In genomic region chr2:163939522-163939921, GRCm38 (mm10) we compare ENCODE assay signal across 8 mouse cellular contexts. TPM values are rescaled to one million over a fixed set of nuclear protein-coding genes. Genes with fewer than 3 reads are reported as not detected.
DNase-seq lines count a peak whose midpoint lies in the region; ATAC-seq and TF ChIP-seq lines count a peak whose summit lies in the region.
"Had no signal": no experiment of that assay in that cellular context is flagged by ENCODE, and none has a peak within 500 bp of the region (broad histone marks: within the 10 kb centered on the region; RNA-seq: fewer than 3 reads in every experiment).

No protein-coding gene starts in this region.

- TF ChIP-seq POLR2A in CH12.LX (IDR thresholded peaks at IDR 0.05; ENCODE audit: low read depth, low read length): no peak

- no peaks in the 10 kb centered on the region for H3K79me2 ChIP-seq in CH12.LX (replicated peaks; ENCODE audit: control insufficient read depth, extremely low read depth, insufficient read depth, poor library complexity, severe bottlenecking)

- 47% methylated on average over 8 of the region's 8 CpGs for WGBS in forebrain, embryonic 11.5 days

- ATAC-seq in frontal cortex, adult (ENCODE audit: low TSS enrichment): peak; percentile 99
- no peak for ATAC-seq in megakaryocyte-erythroid progenitor cell, adult 5-6 weeks (replicated peaks; ENCODE audit: low FRiP score, low TSS enrichment, poor library complexity, severe bottlenecking)
- no peak for ATAC-seq in forebrain, embryonic 11.5 days (replicated peaks; ENCODE audit: low FRiP score)

- TF ChIP-seq RAD21 in CH12.LX (IDR thresholded peaks at IDR 0.05; ENCODE audit: low read depth, low read length): no peak

- H3K9ac ChIP-seq in CH12.LX (ENCODE audit: insufficient read depth, low read depth): no peak overlapping the region
- no peak overlapping the region for H3K9ac ChIP-seq in forebrain, embryonic 11.5 days (ENCODE audit: low read length)
- H3K9ac ChIP-seq: lung, embryonic 15.5 days had no signal

- in situ Hi-C loops in CH12.LX (cut with MboI; ENCODE audit: low pct_ligation_motif_present, low pct_unique_long_range_greater_than_20kb, low sequenced_read_pairs): no loop called here

- no peaks in the 10 kb centered on the region for H3K9me3 ChIP-seq in CH12.LX (replicated peaks; ENCODE audit: low read length)
- no peaks in the 10 kb centered on the region for H3K9me3 ChIP-seq in forebrain, embryonic 11.5 days (ENCODE audit: control insufficient read depth, low read length)
- H3K9me3 ChIP-seq: lung, embryonic 15.5 days had no signal

- DNase-seq in CH12.LX (ENCODE audit: extremely low read depth): peak; percentile 40
- peak; percentile 59 to 72 for DNase-seq in adrenal gland, adult 18-20 months (ENCODE audit: low spot score in 2 of 2)
- DNase-seq in heart, postnatal 14 days: peak; percentile 56 to 74
- no peak for DNase-seq in T-cell, adult 2 months (ENCODE audit: low spot score)
- DNase-seq in forebrain, embryonic 11.5 days (ENCODE audit: low spot score): no peak

- intact Hi-C loops in heart, postnatal 14 days (cut with DNase I): no loop called here

- TF ChIP-seq CTCF in CH12.LX (conservative IDR thresholded peaks at IDR 0.05 in 1 of 2, IDR thresholded peaks at IDR 0.05 in 1 of 2; ENCODE audit: low read depth in 2 of 2, low read length in 2 of 2): no peak

- H3K4me1 ChIP-seq in CH12.LX (ENCODE audit: control insufficient read depth in 1 of 2, insufficient read depth in 2 of 2): peaks cover 0 to 2% of the 10 kb centered on the region in 2 experiments; a peak in 1 of 4 replicates
- H3K4me1 ChIP-seq in forebrain, embryonic 11.5 days (replicated peaks; ENCODE audit: control insufficient read depth, insufficient read depth, low read length): no peaks in the 10 kb centered on the region
- H3K4me1 ChIP-seq: lung, embryonic 15.5 days had no signal

- no peak overlapping the region for H3K4me3 ChIP-seq in CH12.LX (replicated peaks in 1 of 3; ENCODE audit: low read depth in 2 of 3, low read length in 2 of 3, poor library complexity in 1 of 3)
- no peak overlapping the region for H3K4me3 ChIP-seq in forebrain, embryonic 11.5 days (ENCODE audit: low read depth, low read length)
- H3K4me3 ChIP-seq: lung, embryonic 15.5 days had no signal

- H3K27me3 ChIP-seq in CH12.LX (replicated peaks): peaks cover 74% of the 10 kb centered on the region
- H3K27me3 ChIP-seq in forebrain, embryonic 11.5 days (ENCODE audit: control insufficient read depth, insufficient read depth, low read length): no peaks in the 10 kb centered on the region
- H3K27me3 ChIP-seq: lung, embryonic 15.5 days had no signal

- H3K27ac ChIP-seq in CH12.LX (ENCODE audit: insufficient read depth, low read depth): no peak overlapping the region
- H3K27ac ChIP-seq in forebrain, embryonic 11.5 days (ENCODE audit: low read depth, low read length): no peak overlapping the region
- H3K27ac ChIP-seq: lung, embryonic 15.5 days had no signal

- peak overlapping the region; percentile 29; the same call in 1 of the 2 replicates for H3K4me2 ChIP-seq in CH12.LX (ENCODE audit: insufficient read depth, low read depth, poor library complexity, severe bottlenecking)
- H3K4me2 ChIP-seq in forebrain, embryonic 11.5 days (ENCODE audit: low read depth, low read length, severe bottlenecking): no peak overlapping the region
- H3K4me2 ChIP-seq: lung, embryonic 15.5 days had no signal

- TF ChIP-seq EP300 in CH12.LX (IDR thresholded peaks at IDR 0.05; ENCODE audit: low read length): no peak

- no peaks in the 10 kb centered on the region for H3K36me3 ChIP-seq in CH12.LX (replicated peaks in 1 of 2; ENCODE audit: control insufficient read depth in 1 of 2, insufficient read depth in 1 of 2, low read length in 1 of 2)
- H3K36me3 ChIP-seq in forebrain, embryonic 11.5 days (ENCODE audit: control insufficient read depth, insufficient read depth, low read length): no peaks in the 10 kb centered on the region
- H3K36me3 ChIP-seq: lung, embryonic 15.5 days had no signal

- dilution Hi-C loops in CH12.LX (cut with MboI; ENCODE audit: extremely low pct_ligation_motif_present, extremely low pct_unique_long_range_greater_than_20kb, low sequenced_read_pairs): no loop called here

TF ChIP-seq in CH12.LX, 34 proteins besides CTCF, POLR2A, EP300 and RAD21:
- TF ChIP-seq MAZ (IDR thresholded peaks at IDR 0.05; ENCODE audit: low read depth, low read length): no peak
- peak; percentile 21; the same call in 1 of the 2 replicates for TF ChIP-seq ZNF384 (IDR thresholded peaks at IDR 0.05; ENCODE audit: low read depth, low read length)
TF ChIP-seq in CH12.LX: peak in this region for 1.

RNA-seq across cellular contexts. Expression of gene Rims4, which starts 21.0 kb away (rescaled TPM):
- not detected in 2 replicates for total RNA-seq in CH12.LX (2012; rRNA removed)
- not detected in 2 replicates for total RNA-seq in CH12.LX (2014; rRNA removed)
- polyA plus RNA-seq in CH12.LX (2012; ENCODE audit: insufficient read length, low read depth): not detected in 2 replicates
- 100 to 1,000 TPM in 1 of 2 experiments, 10 to 100 TPM in 1; 90.5 to 234 TPM for total RNA-seq in adrenal gland, adult 18-20 months (2021)
- under 1 TPM; 0.10 to 0.15 TPM for total RNA-seq in heart, postnatal 14 days (2021)
- not detected in 2 replicates for total RNA-seq in megakaryocyte-erythroid progenitor cell, adult 5-6 weeks (2014; fragmentation: Nextera tagmentation)
- total RNA-seq in megakaryocyte-erythroid progenitor cell, adult 5-6 weeks (2017): not detected in 2 replicates
- 0.98 and 1.2 TPM in 2 replicates for polyA plus RNA-seq in forebrain, embryonic 11.5 days (2014; fragmentation: Nextera tagmentation; extraction: Ambion mirVana)

RNA-seq across cellular contexts. Expression of gene Ywhab, which starts 55.2 kb away (rescaled TPM):
- total RNA-seq in CH12.LX (2012; rRNA removed) (41.6 and 51.7 TPM in 2 replicates), CH12.LX (2014; rRNA removed) (57.1 and 59.8 TPM in 2 replicates)
- 157 and 159 TPM in 2 replicates for polyA plus RNA-seq in CH12.LX (2012; ENCODE audit: insufficient read length, low read depth)
- total RNA-seq in adrenal gland, adult 18-20 months (2021): 100 to 1,000 TPM; 252 to 298 TPM
- total RNA-seq in heart, postnatal 14 days (2021): 10 to 100 TPM; 93.5 to 98.0 TPM
- total RNA-seq in megakaryocyte-erythroid progenitor cell, adult 5-6 weeks (2014; fragmentation: Nextera tagmentation): 111 and 112 TPM in 2 replicates
- total RNA-seq in megakaryocyte-erythroid progenitor cell, adult 5-6 weeks (2017): 54.1 and 60.2 TPM in 2 replicates
- polyA plus RNA-seq in forebrain, embryonic 11.5 days (2014; fragmentation: Nextera tagmentation; extraction: Ambion mirVana): 316 and 330 TPM in 2 replicates

Comparison
In these comparisons a context has a peak if more than half of its experiments do, and no peak if none do; other contexts are left out.
1. DNase-seq: peak in CH12.LX (single experiment), adrenal gland, adult 18-20 months (2 of 2) and heart, postnatal 14 days (2 of 2); none in T-cell, adult 2 months (single experiment) and forebrain, embryonic 11.5 days (single experiment).
2. RNA of gene Rims4, which starts 21.0 kb away (total RNA-seq): 90.5 to 234 TPM in adrenal gland, adult 18-20 months; 0.10 to 0.15 TPM in heart, postnatal 14 days, not detected in CH12.LX and not detected in megakaryocyte-erythroid progenitor cell, adult 5-6 weeks; every median in the first group is over 10 times any median in the second.